Mouse (Mus musculus) embryonic facial prominence, embryonic 12.5 days (tissue): Measurements from ENCODE around the gene AU022252. TPM values are rescaled to one million over a fixed set of nuclear protein-coding genes. Genes with fewer than 3 reads are reported as not detected.
A peak's percentile ranks its signal among the peaks of the same experiment; 100 is the strongest.

ENCODE experiments used
- ATAC-seq: fragments of 200-750 bp; cut with Nextera tagmentation; 2 replicates; pipeline ENCODE4 v1.8.0; 2017; ENCODE audit not compliant: insufficient number of reproducible peaks, insufficient read depth, low FRiP score, low TSS enrichment
- H3K27ac ChIP-seq: fragments of 300-500 bp; sonication (generic); 2 replicates; pipeline ENCODE4 v1.5.1; 2016; ENCODE audit warnings: mild to moderate bottlenecking
- H3K27me3 ChIP-seq: fragments of 300-500 bp; sonication (generic); 2 replicates; pipeline ENCODE4 v1.6.1; 2016; ENCODE audit warnings: mild to moderate bottlenecking, moderate library complexity
- H3K36me3 ChIP-seq: fragments of 300-500 bp; sonication (generic); 2 replicates; pipeline ENCODE4 v1.6.1; 2016; ENCODE audit warnings: mild to moderate bottlenecking
- H3K4me1 ChIP-seq: fragments of 300-500 bp; sonication (generic); 2 replicates; pipeline ENCODE4 v1.6.1; 2016
- H3K4me2 ChIP-seq: fragments of 300-500 bp; sonication (generic); replicated peaks from 2 replicates; pipeline ENCODE4 v1.6.1; 2016; ENCODE audit warnings: mild to moderate bottlenecking, moderate library complexity
- H3K4me3 ChIP-seq: fragments of 300-500 bp; sonication (generic); 2 replicates; pipeline ENCODE4 v1.5.1; 2016; ENCODE audit warnings: mild to moderate bottlenecking
- H3K9ac ChIP-seq: fragments of 300-500 bp; sonication (generic); 2 replicates; pipeline ENCODE4 v1.6.1; 2016; ENCODE audit warnings: mild to moderate bottlenecking, moderate library complexity
- H3K9me3 ChIP-seq: fragments of 300-500 bp; sonication (generic); 2 replicates; pipeline ENCODE4 v1.6.1; 2016; ENCODE audit warnings: mild to moderate bottlenecking, moderate library complexity
- WGBS: fragments of 180-500 bp; shearing (Covaris S2); methylation state at CpG from one replicate; pipeline ENCODE4 v1.1.7; 2016; 5-methylcytosine and 5-hydroxymethylcytosine counted together
- polyA plus RNA-seq: library from polyadenylated mRNA; unstranded; fragments of >200 nt; fragmentation: Nextera tagmentation; extraction: Ambion mirVana; gene quantifications from 2 replicates; pipeline ENCODE4 v1.2.1, GENCODE M21; 2016

The AU022252 gene
- polyA plus RNA-seq, 1 experiment from 2014 or later = 43.8 TPM

GRCm38 (mm10) chr4:119195582-119196320, 36.8 kb downstream of the AU022252 start:
- H3K36me3 ChIP-seq = peaks cover 12% of the 10 kb centered on the region
- H3K4me2 ChIP-seq = peak overlapping the region; percentile 70
- WGBS = 9% methylated on average over 18 of the region's 18 CpGs
- peak overlapping the region; percentile 83 for H3K27ac ChIP-seq
- peaks cover 14% of the 10 kb centered on the region; the same call in 1 of the 2 replicates for H3K4me1 ChIP-seq
- ATAC-seq = no peak; the same call in 1 of the 2 replicates
- H3K27me3 ChIP-seq = no peaks in the 10 kb centered on the region
- no peaks in the 10 kb centered on the region for H3K9me3 ChIP-seq
- H3K9ac ChIP-seq = peak overlapping the region; percentile 72
- peak overlapping the region; percentile 63 for H3K4me3 ChIP-seq

GRCm38 (mm10) chr4:119194909-119195581, 37.5 kb downstream of the AU022252 start, which contains the start of gene Svbp:
Gene Svbp, plus strand, starts transcription at chr4:119195306.
- Histone ChIP-seq H3K27ac (peak within 1 kb of the TSS; percentile 83), H3K4me2 (peak within 1 kb of the TSS; percentile 70), H3K9ac (peak within 1 kb of the TSS; percentile 72), H3K9me3 (no peaks in the 10 kb centered on the region), H3K4me1 (peaks cover 14% of the 10 kb centered on the region; the same call in 1 of the 2 replicates), H3K36me3 (peaks cover 10% of the 10 kb centered on the region), H3K4me3 (peak within 1 kb of the TSS; percentile 63), H3K27me3 (no peaks in the 10 kb centered on the region)
- WGBS = 2% methylated on average over 46 of the region's 47 CpGs
- peak; percentile 93 for ATAC-seq

GRCm38 (mm10) chr4:119192757-119193156, 39.8 kb downstream of the AU022252 start:
- no peaks in the 10 kb centered on the region; the same call in 1 of the 2 replicates for H3K27me3 ChIP-seq
- WGBS = 90% methylated on average over 4 of the region's 4 CpGs
- H3K4me1 ChIP-seq = peaks cover 14% of the 10 kb centered on the region; the same call in 1 of the 2 replicates
- no peak overlapping the region for H3K4me3 ChIP-seq
- H3K9ac ChIP-seq = no peak overlapping the region
- H3K4me2 ChIP-seq = no peak overlapping the region
- H3K9me3 ChIP-seq = no peaks in the 10 kb centered on the region
- ATAC-seq = no peak
- H3K27ac ChIP-seq = no peak overlapping the region
- H3K36me3 ChIP-seq = peaks cover 3% of the 10 kb centered on the region; the same call in 1 of the 2 replicates

GRCm38 (mm10) chr4:119191273-119191672, 41.2 kb downstream of the AU022252 start:
- 66% methylated on average over 3 of the region's 3 CpGs for WGBS

GRCm38 (mm10) chr4:119190618-119191017, 41.9 kb downstream of the AU022252 start:
- no peak overlapping the region for H3K4me2 ChIP-seq
- no peaks in the 10 kb centered on the region for H3K9me3 ChIP-seq
- no peaks in the 10 kb centered on the region for H3K4me1 ChIP-seq
- no peaks in the 10 kb centered on the region; the same call in 1 of the 2 replicates for H3K27me3 ChIP-seq
- H3K9ac ChIP-seq = no peak overlapping the region
- H3K4me3 ChIP-seq = no peak overlapping the region
- no peaks in the 10 kb centered on the region for H3K36me3 ChIP-seq
- no peak overlapping the region for H3K27ac ChIP-seq
- no peak for ATAC-seq
- 83% methylated on average over 8 of the region's 8 CpGs for WGBS

More at GRCm38 (mm10) chr4:119191273-119191672, 41.2 kb downstream of the AU022252 start:
- no peak overlapping the region for H3K9ac ChIP-seq
- 0 out of 2 replicates have a peak, but pooled peaks cover under 1% of the 10 kb centered on the region for H3K4me1 ChIP-seq
- no peak overlapping the region for H3K4me3 ChIP-seq
- H3K36me3 ChIP-seq = no peaks in the 10 kb centered on the region
- H3K27me3 ChIP-seq = no peaks in the 10 kb centered on the region; the same call in 1 of the 2 replicates
- no peaks in the 10 kb centered on the region for H3K9me3 ChIP-seq
- H3K4me2 ChIP-seq = no peak overlapping the region
- no peak overlapping the region for H3K27ac ChIP-seq
- ATAC-seq = no peak

- Histone ChIP-seq H3K4me2 (no peak within 1 kb of the TSS), H3K27me3 (no peaks in the 10 kb centered on the region; the same call in 1 of the 2 replicates), H3K36me3 (no peaks in the 10 kb centered on the region), H3K4me1 (no peaks in the 10 kb centered on the region), H3K27ac (no peak within 1 kb of the TSS), H3K4me3 (no peak within 1 kb of the TSS), H3K9ac (no peak within 1 kb of the TSS), H3K9me3 (no peaks in the 10 kb centered on the region)
- ATAC-seq = no peak
- WGBS = 62% methylated on average over 6 of the region's 6 CpGs
Observed at GRCm38 (mm10) chr4:119189864-119190263, 42.6 kb downstream of the AU022252 start, which contains the start of gene Ermap. Gene Ermap, minus strand, starts transcription at chr4:119190011.

- no peak overlapping the region for H3K27ac ChIP-seq
- H3K9me3 ChIP-seq = no peaks in the 10 kb centered on the region
- H3K4me1 ChIP-seq = no peaks in the 10 kb centered on the region
- 83% methylated on average over 6 of the region's 6 CpGs for WGBS
- H3K9ac ChIP-seq = no peak overlapping the region
- H3K4me3 ChIP-seq = no peak overlapping the region
- H3K36me3 ChIP-seq = no peaks in the 10 kb centered on the region
- no peak overlapping the region for H3K4me2 ChIP-seq
- no peak for ATAC-seq
- no peaks in the 10 kb centered on the region; the same call in 1 of the 2 replicates for H3K27me3 ChIP-seq
Observed at GRCm38 (mm10) chr4:119189392-119189791, 43.1 kb downstream of the AU022252 start.

- Histone ChIP-seq H3K9me3 (no peaks in the 10 kb centered on the region), H3K4me2 (no peak overlapping the region), H3K4me1 (no peaks in the 10 kb centered on the region), H3K36me3 (no peaks in the 10 kb centered on the region), H3K4me3 (no peak overlapping the region), H3K27me3 (no peaks in the 10 kb centered on the region; the same call in 1 of the 2 replicates), H3K9ac (no peak overlapping the region), H3K27ac (no peak overlapping the region)
- ATAC-seq = no peak
- WGBS = 57% methylated on average over 11 of the region's 11 CpGs
Observed at GRCm38 (mm10) chr4:119188060-119188785, 44.3 kb downstream of the AU022252 start.

- H3K9me3 ChIP-seq = no peaks in the 10 kb centered on the region
- H3K27me3 ChIP-seq = no peaks in the 10 kb centered on the region; the same call in 1 of the 2 replicates
- no peaks in the 10 kb centered on the region for H3K4me1 ChIP-seq
- H3K27ac ChIP-seq = no peak overlapping the region
- ATAC-seq = no peak
- H3K9ac ChIP-seq = no peak overlapping the region
- H3K4me3 ChIP-seq = no peak overlapping the region
- 88% methylated on average over 4 of the region's 4 CpGs for WGBS
- H3K36me3 ChIP-seq = no peaks in the 10 kb centered on the region
- no peak overlapping the region for H3K4me2 ChIP-seq
Observed at GRCm38 (mm10) chr4:119185771-119186170, 46.7 kb downstream of the AU022252 start.

- 48% methylated on average over 1 of the region's 1 CpGs for WGBS
- Histone ChIP-seq H3K9me3 (no peaks in the 10 kb centered on the region), H3K4me1 (no peaks in the 10 kb centered on the region), H3K9ac (no peak overlapping the region), H3K36me3 (no peaks in the 10 kb centered on the region), H3K27me3 (no peaks in the 10 kb centered on the region; the same call in 1 of the 2 replicates), H3K27ac (no peak overlapping the region), H3K4me2 (no peak overlapping the region), H3K4me3 (no peak overlapping the region)
- ATAC-seq = no peak
Observed at GRCm38 (mm10) chr4:119183525-119183924, 49.0 kb downstream of the AU022252 start.

GRCm38 (mm10) chr4:119181456-119181855, 51.1 kb downstream of the AU022252 start:
- no peak for ATAC-seq
- no peaks in the 10 kb centered on the region for H3K36me3 ChIP-seq
- WGBS = 89% methylated on average over 9 of the region's 9 CpGs

More at GRCm38 (mm10) chr4:119181456-119181855, 51.1 kb downstream of the AU022252 start:
- no peak overlapping the region for H3K4me3 ChIP-seq
- no peaks in the 10 kb centered on the region for H3K27me3 ChIP-seq
- H3K4me1 ChIP-seq = no peaks in the 10 kb centered on the region
- H3K9ac ChIP-seq = no peak overlapping the region
- no peak overlapping the region for H3K27ac ChIP-seq
- no peak overlapping the region for H3K4me2 ChIP-seq
- no peaks in the 10 kb centered on the region for H3K9me3 ChIP-seq
